Mouse (Mus musculus) bone marrow, adult 2 months (tissue): ENCODE measurements around the gene Zfp46. TPM values are rescaled to one million over a fixed set of nuclear protein-coding genes. Genes with fewer than 3 reads are reported as not detected.

Experiments
- H3K27ac ChIP-seq: fragments of 200-500 bp; 2 replicates; pipeline ENCODE4 v1.5.1; 2012; ENCODE audit warnings: low read depth, mild to moderate bottlenecking, control low read depth, inconsistent platforms, low read length; ENCODE audit not compliant: control insufficient read depth, poor library complexity, insufficient read depth
- H3K4me1 ChIP-seq: fragments of 200-500 bp; 2 replicates; pipeline ENCODE4 v1.6.1; 2011; ENCODE audit warnings: low read length; ENCODE audit not compliant: control insufficient read depth, insufficient read depth
- H3K4me3 ChIP-seq: fragments of 200-500 bp; replicated peaks from 2 replicates; pipeline ENCODE3; 2011; ENCODE audit warnings: mild to moderate bottlenecking, low read depth, low read length, control low read depth; ENCODE audit not compliant: control insufficient read depth
- CTCF ChIP-seq: fragments of 200-500 bp; IDR thresholded peaks from 2 replicates; pipeline ENCODE4 v1.5.1; 2011; ENCODE audit warnings: low read length, control low read depth; ENCODE audit not compliant: control insufficient read depth, insufficient read depth
- POLR2A ChIP-seq: fragments of 200-500 bp; IDR thresholded peaks from 2 replicates; pipeline ENCODE4 v1.6.1; 2011; ENCODE audit warnings: low read depth, mild to moderate bottlenecking, control low read depth, low read length, borderline replicate concordance; ENCODE audit not compliant: control insufficient read depth
- WGBS: fragments of 180-500 bp; shearing (Covaris S2); methylation state at CpG from one replicate; pipeline ENCODE4 v1.1.7; 2018; 5-methylcytosine and 5-hydroxymethylcytosine counted together
- polyA plus RNA-seq: library from polyadenylated mRNA; stranded (reverse); fragments of >200 nt; gene quantifications from 2 replicates; pipeline ENCODE4 v1.2.4, GENCODE M21; 2011; ENCODE audit warnings: low replicate concordance; ENCODE audit not compliant: missing spikeins, insufficient read depth, insufficient read length

The Zfp46 gene
- polyA plus RNA-seq, 1 experiment, result 3.8 TPM

DNA sequence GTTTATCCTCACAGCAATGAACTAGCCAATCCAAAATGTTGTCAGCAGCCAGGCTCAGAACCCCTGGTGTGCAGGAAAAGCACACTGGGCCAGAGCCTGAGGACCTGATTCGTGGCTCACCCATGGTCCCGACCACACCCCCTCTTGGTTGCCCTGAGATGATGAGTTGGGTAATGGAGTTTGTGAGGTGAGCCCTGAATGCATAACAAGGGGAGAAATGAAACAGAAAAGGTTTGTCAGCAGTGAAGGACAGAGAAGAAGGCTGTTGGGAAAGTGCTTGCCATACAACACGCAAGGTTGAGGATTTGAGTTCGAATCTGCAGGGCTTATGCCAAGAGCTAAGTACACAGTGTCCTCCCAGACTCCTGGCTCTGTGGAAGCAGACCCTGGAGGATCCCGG lies 38.8 kb upstream of the Zfp46 start:
- Histone ChIP-seq H3K4me3 (no peak overlapping the region), H3K27ac (no peak overlapping the region), H3K4me1 (no peaks in the 10 kb centered on the region)
- 43% methylated on average over 5 of the region's 5 CpGs for WGBS
- TF ChIP-seq POLR2A, result no peak
- TF ChIP-seq CTCF, result no peak

GRCm38 (mm10) chr4:136246568-136246969 lies 37.9 kb upstream of the Zfp46 start:
- Histone ChIP-seq H3K27ac (no peak overlapping the region), H3K4me3 (no peak overlapping the region), H3K4me1 (no peaks in the 10 kb centered on the region)
- WGBS, result 10% methylated on average over 12 of the region's 12 CpGs
- no peak for TF ChIP-seq POLR2A
- no peak for TF ChIP-seq CTCF

- Histone ChIP-seq H3K4me1 (no peaks in the 10 kb centered on the region), H3K27ac (no peak overlapping the region), H3K4me3 (no peak overlapping the region)
- TF ChIP-seq POLR2A (no peak), CTCF (no peak)
- whole genome bisulfite sequencing, result 7% methylated on average over 14 of the region's 14 CpGs
These were observed 37.1 kb upstream of the Zfp46 start for GRCm38 (mm10) chr4:136247386-136247728.

GRCm38 (mm10) chr4:136247729-136248463 lies 36.6 kb upstream of the Zfp46 start, which contains the start of gene Tcea3:
TSS of gene Tcea3 (plus strand) at chr4:136247729.
- H3K4me1 ChIP-seq, result no peaks in the 10 kb centered on the region
- H3K27ac ChIP-seq, result no peak within 1 kb of the TSS
- TF ChIP-seq CTCF (no peak), POLR2A (no peak)
- WGBS, result 2% methylated on average over 46 of the region's 46 CpGs
- no peak within 1 kb of the TSS for H3K4me3 ChIP-seq

GRCm38 (mm10) chr4:136248464-136249331 lies 35.8 kb upstream of the Zfp46 start:
- no peak overlapping the region for H3K27ac ChIP-seq
- no peak for TF ChIP-seq CTCF
- TF ChIP-seq POLR2A, result no peak
- WGBS, result 4% methylated on average over 37 of the region's 37 CpGs
- no peaks in the 10 kb centered on the region for H3K4me1 ChIP-seq
- H3K4me3 ChIP-seq, result no peak overlapping the region

GRCm38 (mm10) chr4:136249332-136249647 lies 35.2 kb upstream of the Zfp46 start:
- no peaks in the 10 kb centered on the region for H3K4me1 ChIP-seq
- H3K4me3 ChIP-seq, result no peak overlapping the region
- no peak for TF ChIP-seq POLR2A
- TF ChIP-seq CTCF, result no peak
- WGBS, result 18% methylated on average over 11 of the region's 11 CpGs
- no peak overlapping the region for H3K27ac ChIP-seq

GRCm38 (mm10) chr4:136249780-136250179 lies 34.7 kb upstream of the Zfp46 start:
- Histone ChIP-seq H3K27ac (no peak overlapping the region), H3K4me1 (no peaks in the 10 kb centered on the region), H3K4me3 (no peak overlapping the region)
- 46% methylated on average over 9 of the region's 9 CpGs for WGBS
- no peak for TF ChIP-seq CTCF
- TF ChIP-seq POLR2A, result no peak

GRCm38 (mm10) chr4:136255919-136256318 lies 28.6 kb upstream of the Zfp46 start:
- Histone ChIP-seq H3K27ac (no peak overlapping the region), H3K4me3 (no peak overlapping the region), H3K4me1 (no peaks in the 10 kb centered on the region)
- WGBS, result 44% methylated on average over 6 of the region's 6 CpGs
- TF ChIP-seq CTCF, result no peak
- no peak for TF ChIP-seq POLR2A
